Mouse (Mus musculus): Measurements from ENCODE around the gene Zbtb8os. TPM values are rescaled to one million over a fixed set of nuclear protein-coding genes. Genes with fewer than 3 reads are reported as not detected.
A peak's percentile ranks its signal among the peaks of the same experiment; 100 is the strongest.

Zbtb8os gene
- polyA plus RNA-seq, 1 experiment from 2014 or later: 94.5 TPM

GRCm38 (mm10) chr4:129376961-129377545 is 41.6 kb downstream of the Zbtb8os start:
- Histone ChIP-seq H3K9ac (ENCODE audit: low read depth, low read length) (peak overlapping the region; percentile 96), H3K4me3 (ENCODE audit: low read depth, low read length) (peak overlapping the region; percentile 87), H3K4me2 (replicated peaks; ENCODE audit: low read depth) (peak overlapping the region; percentile 90), H3K27ac (ENCODE audit: low read depth, low read length) (peak overlapping the region; percentile 89), H3K36me3 (ENCODE audit: control insufficient read depth, insufficient read depth) (no peaks in the 10 kb centered on the region), H3K4me1 (replicated peaks; ENCODE audit: control insufficient read depth, insufficient read depth, low read length) (0 out of 2 replicates have a peak, but pooled peaks cover 5% of the 10 kb centered on the region), H3K27me3 (replicated peaks; ENCODE audit: control insufficient read depth, insufficient read depth, low read length) (no peaks in the 10 kb centered on the region), H3K9me3 (ENCODE audit: control insufficient read depth) (no peaks in the 10 kb centered on the region)
- WGBS: under 1% methylated on average over 48 of the region's 68 CpGs
- TF ChIP-seq CTCF (IDR thresholded peaks at IDR 0.05; ENCODE audit: low read depth): no peak
- ATAC-seq: peak; percentile 54

GRCm38 (mm10) chr4:129377601-129378390 is 42.3 kb downstream of the Zbtb8os start, which contains the start of gene Zbtb8a:
Gene Zbtb8a, minus strand, starts transcription at chr4:129378116.
- 2% methylated on average over 56 of the region's 65 CpGs for WGBS

GRCm38 (mm10) chr4:129379805-129380204 is 44.3 kb downstream of the Zbtb8os start:
- Histone ChIP-seq H3K36me3 (ENCODE audit: control insufficient read depth, insufficient read depth) (no peaks in the 10 kb centered on the region), H3K4me3 (ENCODE audit: low read depth, low read length) (no peak overlapping the region), H3K9ac (ENCODE audit: low read depth, low read length) (no peak overlapping the region), H3K4me2 (replicated peaks; ENCODE audit: low read depth) (no peak overlapping the region), H3K9me3 (ENCODE audit: control insufficient read depth) (no peaks in the 10 kb centered on the region), H3K27ac (ENCODE audit: low read depth, low read length) (no peak overlapping the region), H3K27me3 (replicated peaks; ENCODE audit: control insufficient read depth, insufficient read depth, low read length) (no peaks in the 10 kb centered on the region), H3K4me1 (replicated peaks; ENCODE audit: control insufficient read depth, insufficient read depth, low read length) (no peaks in the 10 kb centered on the region)
- 62% methylated on average over 3 of the region's 3 CpGs for WGBS
- no peak for TF ChIP-seq CTCF (IDR thresholded peaks at IDR 0.05; ENCODE audit: low read depth)
- no peak for ATAC-seq

More at GRCm38 (mm10) chr4:129377601-129378390, 42.3 kb downstream of the Zbtb8os start, which contains the start of gene Zbtb8a:
- peak within 1 kb of the TSS; percentile 96 for H3K9ac ChIP-seq (ENCODE audit: low read depth, low read length)
- H3K4me3 ChIP-seq (ENCODE audit: low read depth, low read length): peak within 1 kb of the TSS; percentile 87
- no peaks in the 10 kb centered on the region for H3K36me3 ChIP-seq (ENCODE audit: control insufficient read depth, insufficient read depth)
- peak; percentile 48 for ATAC-seq
- H3K27me3 ChIP-seq (replicated peaks; ENCODE audit: control insufficient read depth, insufficient read depth, low read length): no peaks in the 10 kb centered on the region
- no peaks in the 10 kb centered on the region for H3K9me3 ChIP-seq (ENCODE audit: control insufficient read depth)
- peak within 1 kb of the TSS; percentile 89 for H3K27ac ChIP-seq (ENCODE audit: low read depth, low read length)
- peak within 1 kb of the TSS; percentile 90 for H3K4me2 ChIP-seq (replicated peaks; ENCODE audit: low read depth)
- H3K4me1 ChIP-seq (replicated peaks; ENCODE audit: control insufficient read depth, insufficient read depth, low read length): 0 out of 2 replicates have a peak, but pooled peaks cover 5% of the 10 kb centered on the region
- 0 out of 2 replicates have a peak, but pooled peaks have one; percentile 22 for TF ChIP-seq CTCF (IDR thresholded peaks at IDR 0.05; ENCODE audit: low read depth)

GRCm38 (mm10) chr4:129381148-129381547 is 45.7 kb downstream of the Zbtb8os start:
- ATAC-seq: no peak
- WGBS: 80% methylated on average over 8 of the region's 8 CpGs
- no peak overlapping the region for H3K9ac ChIP-seq (ENCODE audit: low read depth, low read length)

GRCm38 (mm10) chr4:129382029-129382428 is 46.5 kb downstream of the Zbtb8os start:
- Histone ChIP-seq H3K9me3 (ENCODE audit: control insufficient read depth) (no peaks in the 10 kb centered on the region), H3K36me3 (ENCODE audit: control insufficient read depth, insufficient read depth) (no peaks in the 10 kb centered on the region), H3K27ac (ENCODE audit: low read depth, low read length) (no peak overlapping the region), H3K9ac (ENCODE audit: low read depth, low read length) (no peak overlapping the region), H3K27me3 (replicated peaks; ENCODE audit: control insufficient read depth, insufficient read depth, low read length) (no peaks in the 10 kb centered on the region), H3K4me1 (replicated peaks; ENCODE audit: control insufficient read depth, insufficient read depth, low read length) (no peaks in the 10 kb centered on the region), H3K4me3 (ENCODE audit: low read depth, low read length) (no peak overlapping the region), H3K4me2 (replicated peaks; ENCODE audit: low read depth) (no peak overlapping the region)
- 93% methylated on average over 9 of the region's 9 CpGs for WGBS
- no peak for TF ChIP-seq CTCF (IDR thresholded peaks at IDR 0.05; ENCODE audit: low read depth)
- no peak for ATAC-seq

More at GRCm38 (mm10) chr4:129381148-129381547, 45.7 kb downstream of the Zbtb8os start:
- no peak for TF ChIP-seq CTCF (IDR thresholded peaks at IDR 0.05; ENCODE audit: low read depth)
- no peaks in the 10 kb centered on the region for H3K36me3 ChIP-seq (ENCODE audit: control insufficient read depth, insufficient read depth)
- no peaks in the 10 kb centered on the region for H3K9me3 ChIP-seq (ENCODE audit: control insufficient read depth)
- no peak overlapping the region for H3K27ac ChIP-seq (ENCODE audit: low read depth, low read length)
- no peak overlapping the region for H3K4me2 ChIP-seq (replicated peaks; ENCODE audit: low read depth)
- no peaks in the 10 kb centered on the region for H3K4me1 ChIP-seq (replicated peaks; ENCODE audit: control insufficient read depth, insufficient read depth, low read length)
- no peak overlapping the region for H3K4me3 ChIP-seq (ENCODE audit: low read depth, low read length)
- H3K27me3 ChIP-seq (replicated peaks; ENCODE audit: control insufficient read depth, insufficient read depth, low read length): no peaks in the 10 kb centered on the region

GRCm38 (mm10) chr4:129382488-129382887 is 47.0 kb downstream of the Zbtb8os start:
- 87% methylated on average over 2 of the region's 2 CpGs for WGBS
- Histone ChIP-seq H3K27me3 (replicated peaks; ENCODE audit: control insufficient read depth, insufficient read depth, low read length) (no peaks in the 10 kb centered on the region), H3K4me3 (ENCODE audit: low read depth, low read length) (no peak overlapping the region), H3K27ac (ENCODE audit: low read depth, low read length) (no peak overlapping the region), H3K4me2 (replicated peaks; ENCODE audit: low read depth) (0 out of 2 replicates have a peak overlapping the region, but pooled peaks have one; percentile 10), H3K9me3 (ENCODE audit: control insufficient read depth) (no peaks in the 10 kb centered on the region), H3K9ac (ENCODE audit: low read depth, low read length) (no peak overlapping the region), H3K4me1 (replicated peaks; ENCODE audit: control insufficient read depth, insufficient read depth, low read length) (no peaks in the 10 kb centered on the region), H3K36me3 (ENCODE audit: control insufficient read depth, insufficient read depth) (no peaks in the 10 kb centered on the region)
- no peak for TF ChIP-seq CTCF (IDR thresholded peaks at IDR 0.05; ENCODE audit: low read depth)
- ATAC-seq: no peak
